23 mouse cellular contexts compared by ENCODE assay signal in the genomic region with DNA sequence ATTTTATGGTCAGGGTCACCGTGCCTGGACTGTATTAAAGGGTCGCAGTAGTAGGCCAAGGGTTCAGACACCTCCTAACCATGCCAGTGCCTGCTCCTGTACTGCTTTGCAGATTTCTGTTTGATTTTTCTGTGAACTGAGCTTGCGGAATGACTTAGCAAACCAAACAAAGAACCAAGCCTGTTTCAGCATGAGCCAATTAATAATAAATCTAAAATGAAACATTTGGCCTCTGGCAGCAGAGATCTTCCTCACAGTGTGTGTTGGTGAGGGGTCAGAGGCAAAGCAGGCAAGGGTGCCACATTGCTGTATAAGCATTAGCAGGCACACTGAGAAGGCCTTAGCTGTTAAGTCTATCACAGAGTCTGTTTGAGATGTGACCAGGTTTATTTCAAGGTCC.
"Had no signal": no experiment of that assay in that cellular context is flagged by ENCODE, and none has a peak within 500 bp of the region (broad histone marks: within the 10 kb centered on the region; RNA-seq: fewer than 3 reads in every experiment).

No protein-coding gene starts in this region.

- H3K4me1 ChIP-seq: hindbrain, embryonic 13.5 days; hindbrain, embryonic 15.5 days; liver, embryonic 15.5 days had no signal

- ATAC-seq: hindbrain, postnatal 0 days; intestine, embryonic 15.5 days; intestine, postnatal 0 days had no signal

- H3K36me3 ChIP-seq: heart, embryonic 13.5 days; heart, embryonic 15.5 days; hindbrain, embryonic 13.5 days; hindbrain, embryonic 15.5 days; intestine, embryonic 15.5 days; limb, embryonic 10.5 days; limb, embryonic 12.5 days; liver, embryonic 13.5 days; liver, embryonic 15.5 days had no signal

- H3K4me3 ChIP-seq: heart, embryonic 13.5 days; heart, embryonic 15.5 days; hindbrain, embryonic 13.5 days; hindbrain, embryonic 15.5 days; intestine, embryonic 15.5 days; layer of hippocampus, adult 2 months; left cerebral cortex, adult 2 months; limb, embryonic 10.5 days; limb, embryonic 12.5 days; liver, embryonic 13.5 days; liver, embryonic 15.5 days had no signal

- DNase-seq: gastrocnemius, postnatal 10 days; gastrocnemius, postnatal 25 days; heart, postnatal 14 days; heart, postnatal 36 days; kidney, adult 2 months; kidney, postnatal 10 days; kidney, postnatal 25 days; kidney, postnatal 4 days; liver; liver, embryonic 13.5 days had no signal

- H3K27me3 ChIP-seq: heart, embryonic 13.5 days; heart, embryonic 15.5 days; hindbrain, embryonic 13.5 days; hindbrain, embryonic 15.5 days; intestine, embryonic 15.5 days; limb, embryonic 12.5 days; liver, embryonic 13.5 days; liver, embryonic 15.5 days had no signal

- H3K9ac ChIP-seq: heart, embryonic 13.5 days; heart, embryonic 15.5 days; hindbrain, embryonic 13.5 days; hindbrain, embryonic 15.5 days; intestine, embryonic 15.5 days; limb, embryonic 12.5 days; liver, embryonic 13.5 days; liver, embryonic 15.5 days had no signal

- H3K9me3 ChIP-seq: heart, embryonic 13.5 days; heart, embryonic 15.5 days; hindbrain, embryonic 13.5 days; hindbrain, embryonic 15.5 days; intestine, embryonic 15.5 days; limb, embryonic 10.5 days; limb, embryonic 12.5 days; liver, embryonic 13.5 days; liver, embryonic 15.5 days had no signal

- H3K4me2 ChIP-seq: heart, embryonic 11.5 days; heart, embryonic 13.5 days; heart, embryonic 15.5 days; hindbrain, embryonic 13.5 days; hindbrain, embryonic 15.5 days; intestine, embryonic 15.5 days; limb, embryonic 12.5 days; liver, embryonic 13.5 days; liver, embryonic 15.5 days had no signal

- H3K27ac ChIP-seq: heart, embryonic 13.5 days; heart, embryonic 15.5 days; hindbrain, embryonic 13.5 days; hindbrain, embryonic 15.5 days; hindbrain, postnatal 0 days; intestine, embryonic 15.5 days; layer of hippocampus, adult 2 months; left cerebral cortex, adult 2 months; limb, embryonic 10.5 days; limb, embryonic 12.5 days; liver, embryonic 13.5 days; liver, embryonic 15.5 days had no signal
